Mouse (Mus musculus) midbrain, postnatal 0 days (tissue): ENCODE data around the gene Nppa. TPM values are rescaled to one million over a fixed set of nuclear protein-coding genes. Genes with fewer than 3 reads are reported as not detected.
"Not testable (repeated sequence)": the region's sequence is repeated elsewhere in the genome, so short reads cannot be mapped to it uniquely, and the experiment has no call there.

Experiments used
- ATAC-seq: fragments of 200-750 bp; cut with Nextera tagmentation; 2 replicates; pipeline ENCODE4 v1.8.0; 2017; ENCODE audit warnings: moderate number of reproducible peaks, mild to moderate bottlenecking, moderate TSS enrichment, moderate library complexity; ENCODE audit not compliant: low FRiP score
- DNase-seq: peaks from one replicate; pipeline ENCODE4 v3.0.0-alpha.2; 2015; ENCODE audit warnings: low spot score
- H3K27ac ChIP-seq: fragments of 300-500 bp; sonication (generic); 2 replicates; pipeline ENCODE4 v1.5.1; 2014; ENCODE audit warnings: low read depth, mild to moderate bottlenecking, low read length, mixed read lengths
- H3K27me3 ChIP-seq: fragments of 300-500 bp; sonication (generic); 2 replicates; pipeline ENCODE4 v1.6.1; 2014; ENCODE audit warnings: low read length, control low read depth, mixed read lengths; ENCODE audit not compliant: insufficient read depth
- H3K36me3 ChIP-seq: fragments of 300-500 bp; sonication (generic); 2 replicates; pipeline ENCODE4 v1.6.1; 2014; ENCODE audit warnings: low read length, control low read depth, mixed read lengths; ENCODE audit not compliant: insufficient read depth
- H3K4me1 ChIP-seq: fragments of 300-500 bp; sonication (generic); 2 replicates; pipeline ENCODE4 v1.6.1; 2014; ENCODE audit warnings: mild to moderate bottlenecking, control low read depth, antibody characterized with exemption, low read length, mixed read lengths; ENCODE audit not compliant: insufficient read depth
- H3K4me2 ChIP-seq: fragments of 300-500 bp; sonication (generic); 2 replicates; pipeline ENCODE4 v1.6.1; 2014; ENCODE audit warnings: low read depth, mild to moderate bottlenecking, low read length, mixed read lengths; ENCODE audit not compliant: poor library complexity, severe bottlenecking
- H3K4me3 ChIP-seq: fragments of 300-500 bp; sonication (generic); 2 replicates; pipeline ENCODE4 v1.5.1; 2014; ENCODE audit warnings: low read depth, mild to moderate bottlenecking, low read length, moderate library complexity
- H3K9ac ChIP-seq: fragments of 300-500 bp; sonication (generic); replicated peaks from 2 replicates; pipeline ENCODE4 v1.6.1; 2014; ENCODE audit warnings: mild to moderate bottlenecking, low read length, moderate library complexity, mixed read lengths; ENCODE audit not compliant: poor library complexity, severe bottlenecking
- H3K9me3 ChIP-seq: fragments of 300-500 bp; sonication (generic); 2 replicates; pipeline ENCODE4 v1.6.1; 2016; ENCODE audit warnings: low read length, control low read depth
- CTCF ChIP-seq: IDR thresholded peaks from 2 replicates; pipeline ENCODE4 v1.5.1; 2016; ENCODE audit warnings: antibody characterized with exemption, mild to moderate bottlenecking
- WGBS: fragments of 180-500 bp; shearing (Covaris S2); extraction: QIAGEN DNeasy Blood & Tissue Kit; methylation state at CpG from one replicate; pipeline ENCODE4 v1.1.7; 2014; 5-methylcytosine and 5-hydroxymethylcytosine counted together
- polyA plus RNA-seq: library from polyadenylated mRNA; unstranded; fragments of >200 nt; fragmentation: Nextera tagmentation; extraction: Ambion mirVana; gene quantifications from 2 replicates; pipeline ENCODE4 v1.2.1, GENCODE M21; 2015
- total RNA-seq: library from RNA; depleted of rRNA; stranded (reverse); fragments of >200 nt; gene quantifications from 2 replicates; pipeline ENCODE4 v1.2.3, GENCODE M21; 2014

Nppa gene
- total and polyA plus RNA-seq, 2 experiments from 2014 or later = 2.2 to 4.5 TPM

DNA sequence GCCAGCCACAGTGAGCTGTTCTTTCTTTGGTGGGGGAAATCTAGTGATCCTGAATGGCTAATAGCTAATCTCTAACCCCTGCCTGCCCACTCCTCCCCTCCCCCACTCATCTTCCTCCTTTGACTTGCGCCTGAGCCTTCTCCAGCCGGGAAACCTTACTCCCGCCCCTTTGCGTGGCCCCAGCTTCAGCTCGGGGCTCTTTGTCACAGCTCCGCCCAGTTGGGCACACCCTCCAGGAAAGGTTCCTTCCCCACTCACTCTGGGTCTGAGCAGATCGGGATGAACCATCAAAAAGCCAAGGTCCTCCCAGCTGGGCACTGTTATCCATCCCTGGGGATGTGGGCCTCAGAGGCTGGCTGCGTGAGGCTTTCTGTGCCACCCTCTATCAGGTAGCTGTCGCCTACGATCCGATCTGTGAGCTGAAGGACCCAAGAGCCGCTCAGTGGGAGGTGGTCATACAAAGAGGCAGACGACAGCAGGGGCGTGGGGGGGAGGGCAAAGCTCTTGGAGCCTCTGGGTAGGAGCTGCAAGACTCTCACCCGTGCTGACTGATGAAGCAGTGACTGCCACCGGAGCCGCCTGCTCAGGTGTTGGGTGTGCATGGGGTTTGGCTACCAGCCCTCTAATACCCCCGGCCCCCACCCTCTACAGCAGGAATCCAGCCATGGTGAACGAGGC, 40.5 kb downstream of the Nppa start:
- no peak for TF ChIP-seq CTCF
- Histone ChIP-seq H3K27me3 (no peaks in the 10 kb centered on the region), H3K4me2 (peak overlapping the region; percentile 77), H3K9ac (peak overlapping the region; percentile 48), H3K9me3 (no peaks in the 10 kb centered on the region), H3K27ac (peak overlapping the region; percentile 13; the same call in 1 of the 2 replicates), H3K4me1 (peaks cover 20% of the 10 kb centered on the region), H3K4me3 (peak overlapping the region; percentile 37), H3K36me3 (peaks cover 18% of the 10 kb centered on the region)
- DNase-seq (peak; percentile 53), ATAC-seq (no peak)
- WGBS = 1% methylated on average over 18 of the region's 19 CpGs

DNA sequence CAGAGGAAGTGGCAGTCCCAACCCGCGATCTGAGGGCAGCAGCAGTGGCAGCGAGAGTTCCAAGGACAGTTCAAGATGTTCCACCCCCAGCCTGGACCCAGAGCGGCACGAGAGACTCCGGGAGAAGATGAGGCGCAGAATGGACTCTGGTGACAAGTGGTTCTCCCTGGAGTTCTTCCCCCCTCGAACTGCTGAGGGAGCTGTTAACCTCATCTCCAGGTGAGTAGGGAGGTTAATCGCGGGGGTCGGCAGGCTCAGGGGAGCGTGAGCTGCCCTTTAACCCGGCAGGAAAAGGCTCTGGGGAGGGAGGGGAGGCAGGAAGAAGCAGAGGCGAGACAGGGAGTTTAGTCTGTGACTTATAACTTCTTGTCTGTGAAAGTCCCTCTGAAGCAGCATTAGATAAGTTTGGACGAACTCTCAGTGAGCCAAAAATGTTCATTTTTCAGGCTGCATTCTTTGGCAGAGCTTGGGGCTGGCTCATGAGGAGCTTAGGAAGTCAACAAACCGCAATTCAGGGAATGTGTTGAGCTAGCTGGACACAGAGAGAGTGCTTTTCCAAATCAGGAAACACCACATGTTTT, 41.2 kb downstream of the Nppa start:
- 6% methylated on average over 16 of the region's 16 CpGs for WGBS
- Histone ChIP-seq H3K36me3 (peaks cover 18% of the 10 kb centered on the region), H3K9me3 (no peaks in the 10 kb centered on the region), H3K4me1 (peaks cover 20% of the 10 kb centered on the region), H3K4me2 (peak overlapping the region; percentile 77), H3K9ac (peak overlapping the region; percentile 48; the same call in 1 of the 2 replicates), H3K4me3 (peak overlapping the region; percentile 37), H3K27ac (peak overlapping the region; percentile 13; the same call in 1 of the 2 replicates), H3K27me3 (no peaks in the 10 kb centered on the region)
- ATAC-seq (no peak), DNase-seq (no peak)
- TF ChIP-seq CTCF = no peak

DNA sequence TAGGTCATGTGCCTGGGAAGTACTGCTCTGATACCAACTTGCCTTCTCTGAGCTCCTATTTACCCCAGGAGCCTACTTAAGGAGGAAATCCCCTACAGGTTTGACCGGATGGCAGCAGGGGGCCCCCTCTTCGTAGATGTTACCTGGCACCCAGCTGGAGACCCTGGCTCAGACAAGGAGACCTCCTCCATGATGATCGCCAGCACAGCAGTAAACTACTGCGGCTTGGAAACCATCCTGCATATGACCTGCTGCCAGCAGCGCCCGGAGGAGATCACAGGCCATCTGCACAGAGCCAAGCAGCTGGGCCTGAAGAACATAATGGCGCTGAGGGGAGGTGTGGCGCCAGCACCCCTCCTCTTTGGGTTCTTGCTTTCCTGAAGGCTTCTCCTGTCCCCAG, 42.8 kb downstream of the Nppa start:
- Histone ChIP-seq H3K36me3 (peaks cover 24% of the 10 kb centered on the region), H3K4me1 (peaks cover 16% of the 10 kb centered on the region)
- H3K4me3 ChIP-seq, H3K9me3 ChIP-seq, H3K27me3 ChIP-seq, H3K27ac ChIP-seq, H3K9ac ChIP-seq, DNase-seq, H3K4me2 ChIP-seq, ATAC-seq: not testable (repeated sequence)
- WGBS = 86% methylated on average over 6 of the region's 8 CpGs

DNA sequence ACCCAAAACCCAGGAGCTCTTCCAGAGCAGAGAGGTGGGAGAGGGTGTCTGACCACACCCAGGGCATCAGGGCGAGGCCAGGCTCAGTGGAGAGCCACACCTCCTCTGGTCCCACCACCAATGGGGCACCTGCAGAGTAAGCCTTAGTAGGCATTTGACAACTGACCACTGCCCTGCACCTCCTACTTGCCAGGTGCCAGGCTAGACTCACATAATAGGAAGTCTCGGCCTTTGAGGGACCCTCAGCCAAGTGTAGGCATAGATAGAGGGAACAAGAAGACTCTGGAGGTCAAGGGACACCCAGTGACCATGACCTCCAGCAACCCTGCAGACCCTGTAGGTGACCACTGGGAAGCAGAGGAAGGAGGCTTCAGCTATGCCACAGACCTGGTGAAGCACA, 43.6 kb downstream of the Nppa start:
- no peak for DNase-seq
- Histone ChIP-seq H3K9me3 (no peaks in the 10 kb centered on the region), H3K27me3 (no peaks in the 10 kb centered on the region), H3K4me2 (no peak overlapping the region), H3K27ac (no peak overlapping the region), H3K9ac (no peak overlapping the region), H3K4me3 (no peak overlapping the region), H3K4me1 (peaks cover 16% of the 10 kb centered on the region), H3K36me3 (peaks cover 30% of the 10 kb centered on the region)
- no peak for ATAC-seq
- TF ChIP-seq CTCF = no peak
- WGBS = 100% methylated on average over 2 of the region's 2 CpGs

DNA sequence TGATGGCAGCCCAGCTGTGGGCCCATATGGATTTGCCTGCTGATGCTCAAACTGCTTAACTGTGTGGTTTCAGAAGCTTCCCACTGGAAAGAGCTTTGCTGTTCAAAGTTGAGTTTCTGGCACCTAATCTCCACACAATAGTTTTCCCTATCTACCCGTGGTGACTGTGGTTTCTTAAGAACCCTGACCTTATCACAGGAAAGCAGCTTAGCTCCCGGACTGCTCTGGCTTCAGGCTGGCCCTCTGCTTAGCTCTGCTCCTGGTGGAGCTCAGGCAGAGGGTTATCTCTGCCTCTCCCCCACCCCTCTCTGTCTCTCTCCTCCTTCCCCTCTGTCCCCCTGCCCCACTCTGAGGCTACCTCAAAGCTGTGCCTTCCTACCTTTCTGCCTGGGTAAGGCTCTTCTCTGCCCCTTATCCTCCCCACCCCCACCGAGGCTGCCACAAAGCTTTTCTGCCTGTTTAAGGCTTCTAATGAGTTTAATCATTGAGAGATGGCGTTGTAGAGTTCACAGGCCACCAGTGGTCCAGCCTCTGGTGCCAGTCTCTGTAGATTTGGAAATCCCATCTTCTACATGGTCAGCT, 46.0 kb downstream of the Nppa start:
- Histone ChIP-seq H3K4me2 (no peak overlapping the region), H3K4me3 (no peak overlapping the region), H3K4me1 (peaks cover 4% of the 10 kb centered on the region; the same call in 1 of the 2 replicates), H3K27ac (no peak overlapping the region), H3K9ac (no peak overlapping the region), H3K9me3 (no peaks in the 10 kb centered on the region), H3K36me3 (peaks cover 39% of the 10 kb centered on the region), H3K27me3 (no peaks in the 10 kb centered on the region)
- 40% methylated on average over 4 of the region's 4 CpGs for whole genome bisulfite sequencing
- no peak for DNase-seq
- TF ChIP-seq CTCF = no peak
- ATAC-seq = no peak

DNA sequence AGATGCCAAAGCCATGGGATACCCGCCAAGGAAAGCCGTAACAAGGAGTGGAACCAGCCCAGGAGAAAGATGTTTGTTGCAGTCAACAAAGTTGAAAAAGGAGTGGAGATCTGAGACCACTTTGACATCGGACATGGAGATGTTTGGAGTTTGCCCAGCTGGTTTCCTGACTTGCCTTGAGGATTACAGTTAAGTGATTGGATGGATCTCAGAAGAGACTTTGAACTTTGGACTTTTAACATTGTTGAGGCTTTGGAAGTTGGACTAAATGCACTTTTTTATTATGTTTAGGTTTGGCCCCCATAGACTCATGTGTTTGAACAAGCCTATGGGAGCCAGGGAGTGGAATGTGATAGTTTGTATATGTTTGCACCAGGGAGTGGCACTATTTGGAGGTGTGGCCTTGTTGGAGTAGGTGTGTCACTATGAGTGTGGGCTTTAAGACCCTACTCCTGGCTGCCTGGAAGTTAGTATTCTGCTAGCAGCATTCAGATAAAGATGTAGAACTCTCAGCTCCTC, 49.9 kb downstream of the Nppa start:
- not testable (repeated sequence) for H3K27me3 ChIP-seq, H3K9ac ChIP-seq, H3K4me2 ChIP-seq, ATAC-seq, DNase-seq, H3K4me1 ChIP-seq, H3K27ac ChIP-seq, H3K9me3 ChIP-seq, H3K4me3 ChIP-seq
- WGBS = 97% methylated on average over 3 of the region's 3 CpGs
- peaks cover 59% of the 10 kb centered on the region for H3K36me3 ChIP-seq
